Mouse (Mus musculus): ENCODE measurements at regions not wholly inside any gene's neighbourhood (a gene's known extent, or its start where the extent isn't known, plus 50 kb on each side); places are given as distances from the start of the nearest gene placed in this dataset.

DNA sequence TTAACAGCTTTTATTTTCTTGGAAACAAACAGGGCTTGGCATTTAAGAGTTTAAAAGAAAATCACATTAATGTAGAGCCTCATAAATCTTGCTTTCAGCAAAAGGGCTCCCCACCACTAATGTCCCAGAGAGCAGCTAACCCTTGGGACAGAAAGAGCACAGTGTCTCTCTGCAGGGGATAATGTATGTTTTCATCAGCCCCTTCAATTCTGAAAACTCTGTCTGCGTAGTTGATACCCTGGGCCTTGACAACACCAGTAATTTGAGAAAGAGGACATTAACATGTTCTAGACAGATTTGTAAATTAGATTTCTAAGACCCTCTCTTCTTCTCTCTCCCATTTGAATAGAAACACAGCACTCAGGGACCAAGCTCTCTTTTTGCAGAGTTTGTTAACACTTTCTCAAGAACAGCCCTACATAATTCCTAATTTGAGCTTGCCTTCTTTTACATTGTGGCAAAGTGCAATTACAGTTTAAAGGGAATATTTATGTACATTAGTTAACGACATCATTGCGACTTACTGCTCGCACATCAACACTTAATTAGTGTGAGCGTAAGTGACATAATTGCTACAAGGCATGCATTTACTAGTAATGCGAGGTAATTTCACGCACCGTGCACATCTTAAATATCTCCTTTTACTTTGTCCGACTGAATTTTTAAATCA, 444.7 kb downstream of the Psat1 start:
- TF ChIP-seq GATA1 (IDR thresholded peaks at IDR 0.05; ENCODE audit: borderline replicate concordance, low read length) (no peak), FLI1 (IDR thresholded peaks at IDR 0.05; ENCODE audit: low read length) (no peak)

Measured in megakaryocyte, embryonic 14.5 days (primary cell).